Mouse (Mus musculus) kidney, postnatal 14 days (tissue): ENCODE data around the gene Dtx2.

Source experiments
- DNase-seq: peaks from one replicate; pipeline ENCODE4 v3.0.0; 2022; ENCODE audit warnings: mixed read lengths

Gene Dtx2

GRCm38 (mm10) chr5:135975893-135976668, 18.5 kb upstream of the Dtx2 start:
- no peak for DNase-seq

- DNase-seq = no peak
Observed at GRCm38 (mm10) chr5:135979381-135979780, 15.2 kb upstream of the Dtx2 start.

DNA sequence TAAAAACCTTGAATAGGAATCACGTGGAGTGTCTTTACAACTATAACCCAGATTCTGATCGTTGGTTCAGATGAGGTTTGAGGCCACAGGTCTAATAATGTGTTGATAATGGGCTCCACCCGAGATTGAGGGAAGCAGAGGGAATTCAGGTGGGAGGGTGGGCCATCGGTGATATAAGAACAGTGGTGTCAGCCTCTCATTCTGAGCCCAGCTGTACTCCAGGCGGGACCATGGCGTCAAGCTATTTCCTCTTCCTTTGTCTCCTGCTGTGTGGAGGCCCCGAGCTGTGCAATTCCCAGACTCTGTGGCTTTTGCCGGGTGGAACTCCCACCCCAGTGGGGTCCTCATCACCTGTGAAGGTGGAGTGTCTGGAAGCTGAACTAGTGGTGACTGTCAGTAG, 14.7 kb upstream of the Dtx2 start, which contains the start of gene Zp3:
Zp3 (plus strand) TSS at position 196 of the 400 bp plus-strand sequence.
- no peak for DNase-seq

DNA sequence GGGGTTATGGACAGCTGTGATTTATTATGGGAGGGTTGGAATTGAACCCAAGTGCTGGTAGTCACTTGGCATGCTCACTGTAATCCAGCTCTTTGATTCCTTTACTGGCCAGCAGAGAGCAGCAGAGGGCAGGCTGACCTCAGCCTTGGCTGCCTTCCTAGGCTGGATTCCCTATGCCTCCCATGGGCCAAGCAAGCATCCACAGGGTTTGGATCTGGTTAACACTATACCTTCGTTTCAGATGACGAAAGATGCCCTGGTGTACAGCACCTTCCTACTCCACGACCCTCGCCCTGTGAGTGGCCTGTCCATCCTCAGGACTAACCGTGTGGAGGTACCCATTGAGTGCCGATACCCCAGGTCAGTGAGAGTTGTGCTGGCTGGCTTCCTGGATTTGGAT, 12.2 kb upstream of the Dtx2 start:
- DNase-seq = peak; percentile 68

DNA sequence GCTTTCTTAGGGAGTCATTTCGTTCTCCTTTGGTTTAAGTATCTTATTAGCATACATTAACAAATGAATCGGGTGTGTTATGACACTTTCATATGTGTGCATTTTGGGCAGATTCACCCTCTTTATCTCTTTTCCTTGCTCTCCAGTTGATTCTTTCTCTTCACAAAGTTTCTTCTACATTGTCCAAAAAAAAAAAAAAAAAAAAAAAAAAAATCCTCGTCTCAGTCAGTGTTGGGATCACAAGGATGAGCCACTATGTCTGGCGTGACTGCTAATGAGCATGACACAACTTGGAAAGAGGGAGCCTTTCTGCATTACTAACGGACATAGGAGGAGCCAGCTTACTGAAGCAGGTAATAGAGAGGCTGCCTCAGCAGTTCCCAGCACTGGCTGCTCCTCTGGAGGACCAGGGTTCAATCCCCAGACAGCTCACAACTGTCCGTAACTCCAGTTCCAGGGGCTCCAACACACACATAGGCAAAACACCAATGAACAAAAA, 10.0 kb upstream of the Dtx2 start:
- no peak for DNase-seq

GRCm38 (mm10) chr5:135987248-135987647, 7.4 kb upstream of the Dtx2 start:
- DNase-seq = peak; percentile 36

DNA sequence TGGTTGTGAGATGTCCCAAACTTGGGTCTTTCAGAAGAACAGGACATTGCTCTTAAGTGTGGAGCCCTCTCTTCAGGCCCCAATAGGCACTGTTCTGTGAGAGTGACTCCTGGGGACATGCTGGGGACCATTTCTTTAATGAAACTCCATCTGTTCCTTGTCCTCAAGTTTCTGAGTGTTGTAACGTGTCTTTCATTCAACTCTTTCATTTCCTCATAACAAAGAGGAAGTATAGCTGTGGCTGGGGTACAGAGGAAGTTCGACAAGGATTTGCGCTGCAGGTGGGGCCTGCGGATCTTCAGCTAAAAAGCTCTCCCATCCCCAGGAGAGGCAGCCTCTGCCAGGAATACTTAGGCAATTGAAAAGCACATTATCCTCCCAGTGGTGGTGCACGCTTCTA, 4.0 kb upstream of the Dtx2 start:
- DNase-seq = no peak

GRCm38 (mm10) chr5:135993381-135993965, 1.1 kb upstream of the Dtx2 start:
- DNase-seq = peak; percentile 52

GRCm38 (mm10) chr5:135994335-135994724, 270 bp upstream of the Dtx2 start:
- DNase-seq = no peak

GRCm38 (mm10) chr5:135996162-135996561, 1.6 kb downstream of the Dtx2 start:
- no peak for DNase-seq

DNA sequence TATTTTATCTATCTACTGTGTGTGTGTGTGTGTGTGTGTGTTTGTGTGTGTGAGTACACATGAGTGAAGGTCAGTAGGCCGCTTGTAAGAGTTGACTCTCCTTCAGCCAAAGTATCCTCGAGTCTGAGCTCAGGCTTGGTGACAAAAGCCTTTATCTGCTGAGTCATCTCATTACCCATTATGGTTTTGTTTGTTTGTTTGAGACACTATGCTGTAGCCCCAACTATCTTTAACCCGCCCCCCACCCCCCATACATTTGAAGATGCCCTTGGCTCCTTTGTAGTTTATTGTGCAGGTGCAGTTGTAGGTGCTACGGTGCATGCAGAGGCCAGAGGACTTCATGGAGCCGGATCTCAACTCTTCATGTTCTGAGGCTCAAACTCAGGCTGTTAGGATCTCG, 6.6 kb downstream of the Dtx2 start:
- no peak for DNase-seq

GRCm38 (mm10) chr5:136002325-136002724, 7.7 kb downstream of the Dtx2 start:
- DNase-seq = no peak

- no peak for DNase-seq
Observed at GRCm38 (mm10) chr5:136002751-136003151, 8.2 kb downstream of the Dtx2 start.

- DNase-seq = no peak
Observed at GRCm38 (mm10) chr5:136004537-136004936, 9.9 kb downstream of the Dtx2 start.

GRCm38 (mm10) chr5:136007745-136008144, 13.1 kb downstream of the Dtx2 start:
- DNase-seq = no peak

DNA sequence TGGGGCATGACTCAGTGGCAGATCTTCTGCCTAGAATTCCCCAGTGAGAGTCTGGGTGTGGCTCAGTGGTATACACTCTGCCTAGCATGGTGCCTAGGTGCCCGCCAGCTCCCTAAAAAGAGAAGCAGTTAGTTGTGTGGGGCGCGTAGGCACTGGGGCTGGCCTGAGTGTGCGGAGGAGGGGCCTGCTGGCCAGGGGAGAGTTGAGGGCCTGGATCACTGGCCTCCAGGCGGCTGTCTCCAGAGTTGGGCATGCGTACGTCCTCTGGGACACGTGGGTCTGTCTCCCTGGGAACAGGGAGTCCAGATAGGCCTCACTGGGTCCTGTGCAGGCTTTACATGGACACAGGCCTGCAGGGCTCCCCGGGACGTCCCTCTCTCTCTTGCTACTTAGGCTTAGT, 20.3 kb downstream of the Dtx2 start:
- DNase-seq = peak; percentile 62

- peak; percentile 36 for DNase-seq
Observed at GRCm38 (mm10) chr5:136015586-136015985, 21.0 kb downstream of the Dtx2 start.

DNA sequence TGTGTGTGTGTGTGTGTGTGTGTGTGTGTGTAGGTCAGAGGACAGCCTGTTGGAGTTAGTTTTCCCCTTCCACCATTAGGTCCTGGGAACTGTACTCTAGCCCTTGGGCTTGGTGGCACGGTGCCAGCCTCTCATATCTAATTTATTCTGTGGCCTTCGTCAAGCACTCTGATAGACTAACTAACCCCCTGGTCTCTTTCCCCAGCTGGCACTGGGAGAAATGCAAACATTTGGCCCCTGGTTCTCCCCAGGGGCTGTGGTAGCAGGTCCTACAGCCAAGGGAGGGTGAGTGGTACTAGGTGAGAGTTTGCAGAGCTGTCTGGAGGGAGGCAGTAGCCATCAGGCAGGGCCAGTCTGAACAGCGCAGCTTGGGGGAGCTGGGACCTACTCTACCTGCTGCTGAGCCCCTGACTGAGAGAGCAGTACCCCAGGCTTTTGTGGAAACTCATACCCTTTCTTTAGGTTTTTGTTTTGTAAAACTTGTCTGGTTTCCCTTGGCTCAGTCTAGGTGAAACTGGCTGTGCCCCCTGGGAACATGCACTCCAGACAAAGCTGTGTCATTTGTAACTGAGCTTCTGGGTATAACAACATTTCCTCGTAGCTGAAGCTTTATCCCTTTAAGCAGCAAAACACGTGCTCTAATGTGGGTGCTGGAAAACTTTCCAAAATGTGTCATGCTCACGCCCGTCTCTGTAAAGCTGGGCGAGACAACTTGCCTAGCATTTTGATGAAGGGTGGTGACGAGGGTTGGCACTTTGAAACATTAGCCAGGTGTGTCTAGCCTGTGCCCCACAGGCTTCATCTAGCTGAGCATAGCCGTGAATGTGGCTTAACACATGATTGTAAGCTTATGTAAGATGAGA, 21.6 kb downstream of the Dtx2 start:
- DNase-seq = peak; percentile 78

DNA sequence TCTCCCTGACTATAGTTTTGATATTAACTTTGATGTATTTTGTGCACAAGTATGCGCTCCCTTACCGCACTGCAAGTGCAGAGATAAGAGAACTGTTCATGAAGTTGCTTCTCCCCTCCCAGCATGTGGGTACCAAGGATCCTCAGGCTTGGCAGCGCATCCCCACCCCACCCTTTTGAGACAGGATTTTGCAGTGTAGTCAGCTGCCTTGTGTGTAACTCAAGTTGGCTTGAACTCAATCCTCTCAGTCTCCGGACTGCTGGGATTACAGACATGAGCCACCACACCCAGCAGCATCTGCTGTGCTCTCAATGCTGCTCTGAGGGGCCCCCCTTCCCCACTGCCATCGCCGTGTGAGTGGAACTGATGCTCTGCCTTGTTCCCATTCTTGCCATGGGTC, 22.7 kb downstream of the Dtx2 start:
- no peak for DNase-seq

- no peak for DNase-seq
Observed at GRCm38 (mm10) chr5:136018726-136019125, 24.1 kb downstream of the Dtx2 start.

DNA sequence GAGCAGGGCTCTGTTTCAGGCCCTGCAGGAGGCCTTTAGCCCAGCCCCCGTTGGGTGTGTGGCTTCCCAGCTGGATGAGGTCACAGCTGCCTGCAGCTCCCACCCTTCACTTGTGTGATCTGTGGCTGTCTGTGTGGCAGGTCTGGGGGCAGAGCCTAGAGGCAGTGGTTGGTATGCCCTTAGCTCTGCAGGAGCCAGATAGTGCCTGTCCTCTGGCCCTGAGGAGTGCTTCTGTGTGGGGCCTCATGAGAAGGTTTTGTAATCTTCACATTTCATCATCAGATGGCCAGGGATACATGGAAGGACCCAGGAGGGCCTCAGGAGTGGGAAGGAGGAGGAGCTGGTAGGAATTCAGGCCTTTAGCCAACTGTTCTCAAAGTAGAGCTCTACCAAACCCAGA, 25.3 kb downstream of the Dtx2 start:
- DNase-seq = no peak

- DNase-seq = no peak
Observed at GRCm38 (mm10) chr5:136025712-136026111, 31.1 kb downstream of the Dtx2 start.

DNA sequence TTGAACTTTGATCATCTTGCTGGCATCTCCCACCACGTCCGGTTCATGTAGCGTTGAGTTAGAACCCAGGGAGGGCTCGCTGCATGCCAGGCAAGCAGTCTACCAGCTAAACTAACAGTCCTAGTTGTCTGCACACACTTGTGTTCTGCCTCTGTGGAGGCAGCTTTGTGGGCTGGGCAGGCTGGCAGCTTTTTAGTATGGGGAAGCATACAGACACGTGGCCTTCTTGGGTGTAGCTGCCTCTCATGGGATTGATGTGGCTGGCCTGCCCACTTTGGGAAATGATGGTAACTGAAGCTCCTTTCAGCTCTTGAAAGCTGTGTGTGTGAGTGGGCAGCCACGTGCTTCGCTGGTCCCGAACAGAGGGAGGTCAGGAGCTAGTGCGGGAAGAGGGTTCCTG, 32.3 kb downstream of the Dtx2 start:
- no peak for DNase-seq
